Mouse (Mus musculus): Measurements from ENCODE around the gene Mlxipl.

DNA sequence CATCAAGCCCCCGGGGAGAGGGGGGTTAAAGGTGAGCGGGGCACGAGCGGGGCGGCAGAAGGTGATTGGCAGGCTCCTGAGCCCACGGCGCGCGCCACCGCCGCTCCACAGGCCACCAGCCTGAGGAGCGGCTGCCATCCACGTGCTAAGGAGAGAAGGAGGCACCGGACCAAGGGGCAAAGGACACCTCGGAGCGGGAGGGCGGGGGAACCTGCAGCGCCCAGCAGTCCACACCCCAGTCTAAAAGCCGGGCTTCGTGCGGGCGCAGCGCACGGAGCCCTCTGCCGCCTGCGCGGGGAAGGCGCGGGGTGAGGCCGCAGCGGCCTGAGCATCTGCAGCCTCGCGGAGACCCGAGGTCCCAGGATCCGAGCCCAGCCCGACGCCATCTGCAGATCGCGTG lies at the start of gene Mlxipl:
- TF ChIP-seq GATA1 (IDR thresholded peaks at IDR 0.05; ENCODE audit: borderline replicate concordance, low read length) (no peak), FLI1 (IDR thresholded peaks at IDR 0.05; ENCODE audit: low read length) (no peak)

Data from megakaryocyte, embryonic 14.5 days (primary cell).